Mouse (Mus musculus) kidney, embryonic 16.5 days (tissue): ENCODE measurements at regions not wholly inside any gene's neighbourhood (a gene's known extent, or its start where the extent isn't known, plus 50 kb on each side); places are given as distances from the start of the nearest gene placed in this dataset.

Experiments
- ATAC-seq: fragments of 200-750 bp; cut with Nextera tagmentation; 2 replicates; pipeline ENCODE4 v1.8.0; 2017; ENCODE audit warnings: moderate TSS enrichment; ENCODE audit not compliant: low FRiP score, low TSS enrichment
- H3K27ac ChIP-seq: fragments of 300-500 bp; sonication (generic); 2 replicates; pipeline ENCODE4 v1.5.1; 2014; ENCODE audit warnings: low read length
- H3K27me3 ChIP-seq: fragments of 300-500 bp; sonication (generic); 2 replicates; pipeline ENCODE4 v1.6.1; 2014; ENCODE audit warnings: low read length, control low read depth, mixed read lengths; ENCODE audit not compliant: insufficient read depth
- H3K36me3 ChIP-seq: fragments of 300-500 bp; sonication (generic); 2 replicates; pipeline ENCODE4 v1.6.1; 2014; ENCODE audit warnings: low read length, control low read depth, mixed read lengths; ENCODE audit not compliant: insufficient read depth
- H3K4me1 ChIP-seq: fragments of 300-500 bp; sonication (generic); 2 replicates; pipeline ENCODE4 v1.6.1; 2014; ENCODE audit warnings: low read length, control low read depth, mixed read lengths; ENCODE audit not compliant: insufficient read depth
- H3K4me2 ChIP-seq: fragments of 300-500 bp; sonication (generic); replicated peaks from 2 replicates; pipeline ENCODE4 v1.6.1; 2014; ENCODE audit warnings: low read depth, low read length
- H3K4me3 ChIP-seq: fragments of 300-500 bp; sonication (generic); 2 replicates; pipeline ENCODE4 v1.5.1; 2014; ENCODE audit warnings: mild to moderate bottlenecking, low read length
- H3K9ac ChIP-seq: fragments of 300-500 bp; sonication (generic); replicated peaks from 2 replicates; pipeline ENCODE4 v1.6.1; 2014; ENCODE audit warnings: low read length
- H3K9me3 ChIP-seq: fragments of 300-500 bp; sonication (generic); 2 replicates; pipeline ENCODE4 v1.6.1; 2016; ENCODE audit warnings: low read length, control low read depth
- WGBS: fragments of 180-500 bp; shearing (Covaris S2); extraction: QIAGEN DNeasy Blood & Tissue Kit; methylation state at CpG from one replicate; pipeline ENCODE4 v1.1.7; 2014; 5-methylcytosine and 5-hydroxymethylcytosine counted together

GRCm38 (mm10) chr16:5382228-5382884, 126.6 kb upstream of the Eef2kmt start:
- Histone ChIP-seq H3K27me3 (no peaks in the 10 kb centered on the region), H3K4me1 (no peaks in the 10 kb centered on the region; the same call in 1 of the 2 replicates), H3K4me3 (no peak overlapping the region), H3K27ac (no peak overlapping the region), H3K9ac (no peak overlapping the region), H3K36me3 (no peaks in the 10 kb centered on the region), H3K9me3 (no peaks in the 10 kb centered on the region), H3K4me2 (no peak overlapping the region)
- 21% methylated on average over 6 of the region's 6 CpGs for WGBS
- no peak for ATAC-seq

GRCm38 (mm10) chr16:5380626-5381025, 124.8 kb upstream of the Eef2kmt start:
- no peaks in the 10 kb centered on the region; the same call in 1 of the 2 replicates for H3K4me1 ChIP-seq
- 82% methylated on average over 3 of the region's 3 CpGs for WGBS
- no peak overlapping the region for H3K27ac ChIP-seq
- no peaks in the 10 kb centered on the region for H3K9me3 ChIP-seq
- no peaks in the 10 kb centered on the region for H3K36me3 ChIP-seq
- no peak for ATAC-seq
- no peak overlapping the region for H3K4me3 ChIP-seq
- no peaks in the 10 kb centered on the region for H3K27me3 ChIP-seq
- H3K4me2 ChIP-seq = no peak overlapping the region
- H3K9ac ChIP-seq = no peak overlapping the region

- 84% methylated on average over 3 of the region's 3 CpGs for WGBS
- Histone ChIP-seq H3K27me3 (no peaks in the 10 kb centered on the region), H3K4me2 (no peak overlapping the region)
Measured at GRCm38 (mm10) chr16:5377001-5377400, 121.2 kb upstream of the Eef2kmt start.

GRCm38 (mm10) chr16:5374818-5375605, 119.2 kb upstream of the Eef2kmt start:
- no peaks in the 10 kb centered on the region for H3K4me1 ChIP-seq
- peak overlapping the region; percentile 56; the same call in 1 of the 2 replicates for H3K27ac ChIP-seq
- no peaks in the 10 kb centered on the region for H3K27me3 ChIP-seq
- 31% methylated on average over 6 of the region's 6 CpGs for WGBS
- H3K9me3 ChIP-seq = no peaks in the 10 kb centered on the region
- no peak overlapping the region for H3K4me3 ChIP-seq
- 0 out of 2 replicates have a peak, but pooled peaks have one; percentile 27 for ATAC-seq
- no peak overlapping the region for H3K4me2 ChIP-seq
- no peaks in the 10 kb centered on the region for H3K36me3 ChIP-seq
- H3K9ac ChIP-seq = no peak overlapping the region

More at GRCm38 (mm10) chr16:5377001-5377400, 121.2 kb upstream of the Eef2kmt start:
- Histone ChIP-seq H3K4me3 (no peak overlapping the region), H3K27ac (no peak overlapping the region), H3K4me1 (no peaks in the 10 kb centered on the region), H3K9ac (no peak overlapping the region), H3K9me3 (no peaks in the 10 kb centered on the region), H3K36me3 (no peaks in the 10 kb centered on the region)
- ATAC-seq = no peak

- WGBS = 86% methylated on average over 4 of the region's 4 CpGs
- H3K4me1 ChIP-seq = no peaks in the 10 kb centered on the region
- H3K4me2 ChIP-seq = no peak overlapping the region
- no peaks in the 10 kb centered on the region for H3K27me3 ChIP-seq
- no peaks in the 10 kb centered on the region for H3K36me3 ChIP-seq
- ATAC-seq = no peak
- H3K9ac ChIP-seq = no peak overlapping the region
- H3K4me3 ChIP-seq = no peak overlapping the region
- no peaks in the 10 kb centered on the region for H3K9me3 ChIP-seq
- H3K27ac ChIP-seq = no peak overlapping the region
Measured at GRCm38 (mm10) chr16:5371175-5371893, 115.6 kb upstream of the Eef2kmt start.

- Histone ChIP-seq H3K9ac (no peak overlapping the region), H3K4me1 (no peaks in the 10 kb centered on the region), H3K27me3 (no peaks in the 10 kb centered on the region), H3K4me2 (no peak overlapping the region), H3K36me3 (no peaks in the 10 kb centered on the region), H3K9me3 (no peaks in the 10 kb centered on the region), H3K4me3 (no peak overlapping the region), H3K27ac (no peak overlapping the region)
- ATAC-seq = no peak
Measured at GRCm38 (mm10) chr16:5370496-5370895, 114.7 kb upstream of the Eef2kmt start.

- H3K4me2 ChIP-seq = no peak overlapping the region
- H3K9ac ChIP-seq = no peak overlapping the region
- no peak overlapping the region for H3K27ac ChIP-seq
- no peaks in the 10 kb centered on the region for H3K27me3 ChIP-seq
- WGBS = 36% methylated on average over 7 of the region's 7 CpGs
- H3K4me3 ChIP-seq = no peak overlapping the region
- no peaks in the 10 kb centered on the region for H3K36me3 ChIP-seq
- H3K4me1 ChIP-seq = no peaks in the 10 kb centered on the region
- no peaks in the 10 kb centered on the region for H3K9me3 ChIP-seq
- peak; percentile 50; the same call in 1 of the 2 replicates for ATAC-seq
Measured at GRCm38 (mm10) chr16:5368897-5369558, 113.2 kb upstream of the Eef2kmt start.

GRCm38 (mm10) chr16:5368357-5368756, 112.6 kb upstream of the Eef2kmt start:
- Histone ChIP-seq H3K4me1 (no peaks in the 10 kb centered on the region), H3K4me3 (no peak overlapping the region), H3K9me3 (no peaks in the 10 kb centered on the region), H3K36me3 (no peaks in the 10 kb centered on the region), H3K9ac (no peak overlapping the region), H3K27ac (no peak overlapping the region), H3K4me2 (no peak overlapping the region), H3K27me3 (no peaks in the 10 kb centered on the region)
- 86% methylated on average over 8 of the region's 8 CpGs for WGBS
- ATAC-seq = no peak

- 75% methylated on average over 10 of the region's 10 CpGs for WGBS
- no peak overlapping the region for H3K4me3 ChIP-seq
- no peak for ATAC-seq
- H3K9ac ChIP-seq = no peak overlapping the region
- no peak overlapping the region for H3K4me2 ChIP-seq
- H3K36me3 ChIP-seq = no peaks in the 10 kb centered on the region
- no peak overlapping the region for H3K27ac ChIP-seq
- H3K27me3 ChIP-seq = no peaks in the 10 kb centered on the region
- H3K4me1 ChIP-seq = no peaks in the 10 kb centered on the region
- H3K9me3 ChIP-seq = no peaks in the 10 kb centered on the region
Measured at GRCm38 (mm10) chr16:5367581-5368119, 111.9 kb upstream of the Eef2kmt start.
